Mouse (Mus musculus): ENCODE measurements around the gene Gm5108.

The Gm5108 gene

GRCm38 (mm10) chr5:67941369-67941768 is at the start of gene Gm5108:
Gm5108 (plus strand) TSS chr5:67941669.
- DNase-seq (ENCODE audit: low spot score in 2 of 2): no peak

DNA sequence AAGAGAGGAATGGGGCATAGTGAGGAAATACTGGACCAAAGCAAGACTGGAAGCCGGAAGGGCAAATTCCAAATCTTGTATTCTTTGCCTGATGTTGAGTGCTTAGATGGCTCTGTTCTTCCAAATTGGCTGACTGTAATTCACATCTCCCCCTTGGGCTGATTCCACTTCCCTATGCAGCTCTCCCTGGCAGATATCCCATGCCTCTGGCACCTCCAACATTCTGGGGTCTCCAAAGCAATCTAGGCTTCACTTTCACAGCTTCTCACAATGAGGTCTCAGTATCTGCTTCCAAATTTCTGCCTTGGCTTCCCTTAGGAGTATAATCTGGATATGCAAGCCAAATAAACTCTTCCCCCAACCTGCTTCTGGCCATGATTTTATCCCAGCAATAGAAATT is 42.5 kb upstream of the Gm5108 start:
- DNase-seq (ENCODE audit: low spot score in 2 of 2): no peak

DNA sequence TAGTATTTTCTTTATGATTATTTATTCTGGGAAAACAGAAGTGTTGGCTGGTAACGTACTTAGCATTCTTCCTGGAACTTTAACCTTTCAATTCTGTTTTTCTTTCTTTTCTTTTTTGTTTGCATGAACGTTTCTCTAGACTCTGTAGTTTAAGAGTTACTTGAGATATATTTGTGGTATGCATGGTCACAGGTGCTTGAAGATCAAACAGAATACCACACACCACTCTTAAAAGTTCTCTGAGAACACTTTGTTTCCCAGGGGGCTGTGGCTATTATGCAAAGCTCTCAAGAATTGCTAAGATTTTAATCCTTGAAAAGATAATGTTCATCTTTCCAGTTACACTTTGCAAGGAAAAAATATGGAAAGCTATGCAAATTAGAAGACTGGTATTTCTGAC is 36.9 kb upstream of the Gm5108 start:
- no peak for DNase-seq (ENCODE audit: low spot score in 2 of 2)

- DNase-seq (ENCODE audit: low spot score in 2 of 2): no peak
These were observed 10.9 kb upstream of the Gm5108 start for GRCm38 (mm10) chr5:67930584-67930983.

- no peak for DNase-seq (ENCODE audit: low spot score in 2 of 2)
These were observed 9.8 kb upstream of the Gm5108 start for GRCm38 (mm10) chr5:67931623-67932022.

DNA sequence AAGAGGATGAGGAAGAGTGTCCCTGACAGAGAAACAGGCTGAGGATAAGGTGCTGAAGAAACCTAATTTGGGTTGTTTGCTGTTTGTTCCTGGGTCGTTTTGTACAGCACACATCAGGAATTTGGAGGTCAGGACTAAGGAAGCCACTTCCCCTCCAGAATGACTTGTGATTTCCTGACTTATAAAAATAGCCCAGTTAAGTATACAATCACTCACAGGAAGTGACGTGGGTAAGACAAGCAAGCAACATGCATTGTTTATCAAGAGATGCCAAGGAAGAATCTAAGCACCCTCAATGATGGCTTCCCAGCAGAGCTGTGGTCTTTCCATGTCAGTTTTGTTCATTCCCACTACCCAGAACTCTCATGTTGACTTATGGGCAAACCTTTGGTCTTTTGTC is 1.7 kb downstream of the Gm5108 start:
- no peak for DNase-seq (ENCODE audit: low spot score in 2 of 2)

GRCm38 (mm10) chr5:67944074-67944785 is 2.8 kb downstream of the Gm5108 start:
- no peak for DNase-seq (ENCODE audit: low spot score in 2 of 2)

DNA sequence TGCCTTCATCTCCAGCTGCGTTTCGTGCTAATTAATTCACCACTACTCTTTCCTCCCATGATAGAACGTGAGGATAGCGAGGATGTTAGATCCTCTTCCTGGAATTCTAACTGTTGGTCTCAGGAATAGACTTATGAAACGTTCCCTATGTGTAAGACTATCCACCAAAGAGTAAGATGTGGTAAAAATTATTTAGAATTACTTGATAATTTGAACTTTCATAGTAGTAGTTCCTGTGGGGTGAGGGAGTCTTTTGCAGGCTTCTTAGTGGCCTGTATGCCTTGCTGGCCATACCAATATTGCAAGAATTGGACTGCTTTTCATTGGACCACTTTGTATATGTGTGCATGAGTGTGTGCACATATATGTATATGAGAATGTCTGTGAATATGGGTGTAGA is 4.9 kb downstream of the Gm5108 start, which contains the start of gene Gm21905:
TSS of gene Gm21905 (minus strand) at position 101 of the 400 bp plus-strand sequence.
- no peak for DNase-seq (ENCODE audit: low spot score in 2 of 2)

GRCm38 (mm10) chr5:67947006-67947405 is 5.5 kb downstream of the Gm5108 start:
- DNase-seq (ENCODE audit: low spot score in 2 of 2): no peak

DNA sequence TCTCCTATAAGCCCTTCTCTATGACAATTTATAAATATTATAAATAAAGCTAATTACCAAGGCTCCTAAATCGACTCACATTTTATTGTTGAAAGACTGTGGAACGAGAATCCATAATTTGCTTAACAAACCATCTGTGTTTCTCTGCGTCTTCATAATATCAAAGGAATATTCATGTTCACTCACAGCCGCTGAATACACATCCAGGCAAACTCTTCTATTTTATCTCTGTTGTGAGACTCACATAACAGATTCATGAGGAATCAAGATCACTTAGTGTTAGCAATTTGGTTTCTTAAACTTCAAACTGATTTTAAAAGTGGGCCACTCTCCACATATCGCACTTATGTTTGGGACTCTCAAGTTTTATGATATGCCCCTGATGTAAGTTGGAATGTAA is 6.6 kb downstream of the Gm5108 start:
- no peak for DNase-seq (ENCODE audit: low spot score in 2 of 2)

DNA sequence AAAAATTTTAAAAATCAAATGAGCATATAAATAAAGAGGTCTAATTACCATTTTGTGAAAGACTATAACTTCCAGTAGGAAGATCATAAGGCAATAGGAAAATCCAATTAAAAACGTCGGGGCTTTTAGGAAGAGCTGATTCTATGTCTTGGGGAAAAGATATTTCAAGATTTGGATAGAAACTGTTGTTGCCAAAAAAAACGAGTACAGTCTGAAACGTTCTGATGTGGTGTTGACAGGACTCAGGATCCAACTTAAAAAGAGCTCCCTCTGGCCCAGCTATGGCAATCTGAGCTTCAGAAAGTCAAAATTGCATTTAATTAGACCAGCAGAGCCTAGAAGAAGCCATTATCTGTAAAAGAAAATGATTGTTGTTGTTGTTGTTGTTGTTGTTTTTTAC is 12.6 kb downstream of the Gm5108 start:
- DNase-seq (ENCODE audit: low spot score in 2 of 2): no peak

- no peak for DNase-seq (ENCODE audit: low spot score in 2 of 2)
These were observed 14.0 kb downstream of the Gm5108 start for GRCm38 (mm10) chr5:67955486-67955885.

DNA sequence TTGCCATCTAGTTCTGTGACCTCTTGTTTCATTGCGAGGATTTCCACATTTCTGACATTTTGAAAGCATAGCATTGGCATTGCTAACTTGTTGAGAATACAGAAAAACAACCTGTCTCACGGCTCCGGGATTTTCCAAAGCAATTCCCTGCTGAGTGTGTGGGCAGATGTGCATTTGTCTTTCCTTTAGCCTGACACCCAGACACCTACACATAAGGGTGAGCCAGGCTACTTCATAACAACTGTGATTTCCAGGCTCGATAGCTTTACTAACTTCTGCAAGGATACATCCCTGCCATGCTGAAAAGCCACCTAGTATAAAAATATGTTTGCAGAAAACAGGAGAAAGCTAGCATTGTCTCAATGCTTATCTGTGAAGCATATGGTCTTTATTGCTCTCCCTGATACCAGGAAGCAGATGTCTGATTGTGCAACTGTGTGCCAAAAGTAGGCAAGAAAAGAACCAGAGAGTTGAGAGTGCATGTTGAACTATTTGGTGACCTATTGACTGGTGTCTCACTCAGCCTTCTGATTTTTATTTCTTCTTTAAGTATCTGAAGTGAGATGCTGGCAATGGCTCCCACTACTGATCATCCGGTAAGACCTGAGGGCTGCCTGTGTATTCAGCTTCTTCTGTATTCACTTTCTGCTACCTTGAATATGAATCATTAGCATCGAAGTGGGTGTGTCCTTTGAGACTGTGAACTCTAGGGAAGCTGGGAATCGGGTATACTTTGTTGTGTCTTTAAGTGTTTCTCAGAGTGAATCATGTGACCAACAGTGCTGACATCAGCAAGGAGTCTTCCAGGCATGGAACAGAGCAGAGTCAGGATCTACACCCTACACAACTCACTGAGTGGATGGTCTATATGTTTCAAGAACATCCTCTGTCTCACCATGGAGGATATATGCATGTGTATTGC is 20.5 kb downstream of the Gm5108 start:
- no peak for DNase-seq (ENCODE audit: low spot score in 2 of 2)

DNA sequence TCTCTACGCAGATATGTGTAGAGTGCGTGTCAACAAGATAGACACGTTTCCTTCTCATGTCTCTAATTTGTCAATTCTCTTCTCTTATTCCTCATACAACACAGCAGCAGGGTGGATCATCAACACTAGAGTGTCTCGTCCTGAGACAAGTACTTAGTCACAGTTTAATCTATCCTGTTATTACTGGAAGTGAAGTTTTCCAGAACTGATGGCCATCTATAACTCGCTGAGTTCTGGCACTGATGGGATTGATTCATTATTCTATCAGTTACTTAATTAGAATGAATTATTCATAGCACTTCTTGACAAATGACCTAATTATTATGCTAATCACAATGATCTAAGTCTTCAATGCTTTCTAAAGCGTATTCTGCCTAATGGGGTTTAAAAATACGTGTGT is 28.1 kb downstream of the Gm5108 start:
- no peak for DNase-seq (ENCODE audit: low spot score in 2 of 2)

GRCm38 (mm10) chr5:67981946-67982526 is 40.6 kb downstream of the Gm5108 start:
- no peak for DNase-seq (ENCODE audit: low spot score in 2 of 2)

- no peak for DNase-seq (ENCODE audit: low spot score in 2 of 2)
These were observed 49.0 kb downstream of the Gm5108 start for GRCm38 (mm10) chr5:67990426-67990825.

- DNase-seq (ENCODE audit: low spot score in 2 of 2): no peak
These were observed 61.1 kb downstream of the Gm5108 start for GRCm38 (mm10) chr5:68002611-68003010.

DNA sequence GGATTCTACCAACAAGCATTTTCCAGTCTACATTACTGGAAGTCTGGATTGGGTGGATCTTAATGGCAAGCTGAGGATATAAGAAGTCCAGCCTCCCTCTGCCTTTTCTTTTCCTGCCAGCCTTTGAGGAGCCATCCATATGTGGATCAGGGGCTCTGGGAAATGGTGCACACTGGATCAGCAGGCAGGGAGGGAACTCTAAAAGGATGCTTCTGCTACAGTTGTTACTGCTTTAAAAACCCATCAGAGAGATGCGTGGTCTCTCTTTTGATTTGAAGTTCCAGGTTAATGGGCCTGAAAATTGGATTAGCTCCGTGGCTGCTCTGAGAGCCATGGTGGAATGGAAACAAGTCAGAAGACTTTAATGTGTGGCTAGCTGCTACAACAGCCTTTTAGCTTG is 62.4 kb downstream of the Gm5108 start:
- no peak for DNase-seq (ENCODE audit: low spot score in 2 of 2)

GRCm38 (mm10) chr5:68004419-68004818 is 63.0 kb downstream of the Gm5108 start:
- DNase-seq (ENCODE audit: low spot score in 2 of 2): no peak

- DNase-seq (ENCODE audit: low spot score in 2 of 2): no peak
These were observed 65.6 kb downstream of the Gm5108 start for GRCm38 (mm10) chr5:68007074-68007473.

DNA sequence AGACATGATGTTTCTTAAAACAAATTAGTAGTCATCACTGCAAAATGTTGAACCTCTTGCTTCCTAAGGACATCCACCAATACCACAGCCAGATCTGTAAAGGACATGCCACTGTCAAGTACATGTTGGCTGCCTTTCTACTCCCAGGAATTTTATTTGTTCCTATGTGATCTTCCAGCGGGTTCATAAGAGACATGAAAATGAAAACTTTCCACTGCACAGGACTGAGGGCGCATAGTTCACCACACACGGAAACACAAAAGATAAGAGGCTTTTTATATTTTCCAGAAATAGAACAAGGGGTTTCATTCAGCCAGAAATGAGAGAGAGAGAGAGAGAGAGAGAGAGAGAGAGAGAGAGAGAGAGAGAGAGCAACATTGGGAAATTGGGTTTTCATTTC is 70.1 kb downstream of the Gm5108 start:
- DNase-seq (ENCODE audit: low spot score in 2 of 2): no peak

- peak; percentile 61 to 76 for DNase-seq (ENCODE audit: low spot score in 2 of 2)
These were observed 71.1 kb downstream of the Gm5108 start for GRCm38 (mm10) chr5:68012618-68013017.

- no peak for DNase-seq (ENCODE audit: low spot score in 2 of 2)
These were observed 79.4 kb downstream of the Gm5108 start for GRCm38 (mm10) chr5:68020870-68021269.

Data from cerebellum, postnatal 4 days (tissue).